Mouse (Mus musculus) ES-Bruce4 (cell line): Measurements from ENCODE around the gene Car10.

Source experiments
- CTCF ChIP-seq: IDR thresholded peaks from one replicate; pipeline ENCODE4 v1.8.1; 2011; ENCODE audit warnings: low read depth, low read length
- POLR2A ChIP-seq: IDR thresholded peaks from one replicate; pipeline ENCODE4 v1.8.1; 2011; ENCODE audit warnings: low read length; ENCODE audit not compliant: insufficient read depth

DNA sequence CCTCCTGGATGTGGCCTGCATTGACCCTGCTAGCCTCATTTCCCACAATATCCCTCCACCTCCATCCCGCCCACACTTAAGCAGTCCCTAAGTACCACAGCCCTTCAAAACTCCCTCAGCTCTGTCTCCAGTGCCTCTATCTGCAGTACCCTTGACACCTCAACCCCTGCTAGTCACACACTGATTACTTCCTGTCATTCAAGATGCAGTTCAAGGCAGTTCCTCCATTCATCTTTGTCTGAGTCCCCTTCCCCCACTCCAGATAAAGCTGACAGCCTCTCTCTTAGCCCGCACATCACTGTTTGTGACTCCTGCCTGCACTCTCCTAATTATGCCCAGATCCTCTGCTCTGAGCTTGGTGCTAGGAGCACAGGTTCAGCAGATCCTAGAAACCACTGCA, 496.2 kb downstream of the Car10 start:
- no peak for TF ChIP-seq POLR2A
- no peak for TF ChIP-seq CTCF
